Mouse (Mus musculus) limb, embryonic 14.5 days (tissue): ENCODE data around the gene Coq10a. TPM values are rescaled to one million over a fixed set of nuclear protein-coding genes. Genes with fewer than 3 reads are reported as not detected.
A peak's percentile ranks its signal among the peaks of the same experiment; 100 is the strongest.

Source experiments
- ATAC-seq: fragments of 200-750 bp; cut with Nextera tagmentation; 2 replicates; pipeline ENCODE4 v1.8.0; 2017; ENCODE audit warnings: low read depth, moderate number of reproducible peaks, moderate TSS enrichment; ENCODE audit not compliant: low FRiP score
- DNase-seq: peaks from one replicate; pipeline ENCODE4 v3.0.0-alpha.2; 2015; ENCODE audit warnings: low spot score
- H3K27ac ChIP-seq: fragments of 300-500 bp; sonication (generic); replicated peaks from 2 replicates; pipeline ENCODE4 v1.5.1; 2014; ENCODE audit warnings: low read depth, mild to moderate bottlenecking, low read length, moderate library complexity, mixed read lengths
- H3K27me3 ChIP-seq: fragments of 300-500 bp; sonication (generic); 2 replicates; pipeline ENCODE4 v1.6.1; 2014; ENCODE audit warnings: low read length, mixed read lengths; ENCODE audit not compliant: control insufficient read depth, insufficient read depth
- H3K36me3 ChIP-seq: fragments of 300-500 bp; sonication (generic); 2 replicates; pipeline ENCODE4 v1.6.1; 2014; ENCODE audit warnings: mild to moderate bottlenecking, low read length, moderate library complexity, mixed read lengths; ENCODE audit not compliant: control insufficient read depth, insufficient read depth
- H3K4me1 ChIP-seq: fragments of 300-500 bp; sonication (generic); 2 replicates; pipeline ENCODE4 v1.6.1; 2014; ENCODE audit warnings: antibody characterized with exemption, low read length, mixed read lengths; ENCODE audit not compliant: control insufficient read depth, insufficient read depth
- H3K4me2 ChIP-seq: fragments of 300-500 bp; sonication (generic); replicated peaks from 2 replicates; pipeline ENCODE4 v1.6.1; 2014; ENCODE audit warnings: low read depth, mild to moderate bottlenecking, low read length, moderate library complexity; ENCODE audit not compliant: severe bottlenecking
- H3K4me3 ChIP-seq: fragments of 300-500 bp; sonication (generic); replicated peaks from 2 replicates; pipeline ENCODE4 v1.5.1; 2014; ENCODE audit warnings: low read length
- H3K9ac ChIP-seq: fragments of 300-500 bp; sonication (generic); 2 replicates; pipeline ENCODE4 v1.6.1; 2014; ENCODE audit warnings: mild to moderate bottlenecking, low read depth, low read length, moderate library complexity; ENCODE audit not compliant: severe bottlenecking
- H3K9me3 ChIP-seq: fragments of 300-500 bp; sonication (generic); 2 replicates; pipeline ENCODE4 v1.6.1; 2016; ENCODE audit warnings: low read length; ENCODE audit not compliant: control insufficient read depth
- POLR2A ChIP-seq: fragments of 200-500 bp; IDR thresholded peaks from 2 replicates; pipeline ENCODE4 v1.8.0; 2012; ENCODE audit warnings: inconsistent platforms, mild to moderate bottlenecking, moderate library complexity, borderline replicate concordance; ENCODE audit not compliant: insufficient read depth, insufficient read length; ENCODE audit errors: extremely low read depth
- WGBS: fragments of 180-500 bp; shearing (Covaris S2); extraction: QIAGEN DNeasy Blood & Tissue Kit; methylation state at CpG from one replicate; pipeline ENCODE4 v1.1.7; 2014; 5-methylcytosine and 5-hydroxymethylcytosine counted together
- polyA plus RNA-seq, 2 experiments: library from polyadenylated mRNA; depleted of rRNA in 1 of 2; stranded (reverse) in 1 of 2; unstranded in 1 of 2; fragments of >200 nt; fragmentation: Nextera tagmentation in 1 of 2; extraction: Ambion mirVana in 1 of 2; gene quantifications; 2 replicates each; pipeline versions ENCODE4 v1.2.1 to v1.2.3; 2012 to 2014

Gene Coq10a
- polyA plus RNA-seq, 2 experiments: 19.4 to 38.9 TPM

DNA sequence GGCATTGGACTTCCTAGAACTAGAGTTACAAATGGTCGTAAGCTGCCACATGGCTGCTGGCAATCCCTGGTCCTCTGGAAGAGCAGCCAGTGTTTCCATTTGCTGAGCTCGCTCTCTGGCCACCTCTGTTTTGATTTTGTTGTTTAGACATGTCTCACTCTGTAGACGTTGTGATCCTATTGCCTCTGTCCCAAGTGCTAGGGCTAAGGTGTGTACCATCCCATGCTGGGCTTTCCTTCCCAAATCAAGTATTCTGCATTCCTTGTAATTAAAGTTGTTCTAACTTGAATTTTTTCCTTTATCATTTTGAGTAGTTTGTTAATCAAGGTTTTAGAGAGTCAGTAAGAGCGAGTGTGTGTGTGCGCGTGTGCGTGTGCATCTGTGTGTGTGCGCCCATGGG lies 21.3 kb downstream of the Coq10a start:
- Histone ChIP-seq H3K4me2 (no peak overlapping the region), H3K27me3 (no peaks in the 10 kb centered on the region), H3K9me3 (no peaks in the 10 kb centered on the region), H3K36me3 (peaks cover 33% of the 10 kb centered on the region), H3K9ac (no peak overlapping the region), H3K4me3 (no peak overlapping the region), H3K4me1 (peaks cover 3% of the 10 kb centered on the region), H3K27ac (no peak overlapping the region)
- WGBS: 85% methylated on average over 8 of the region's 8 CpGs
- DNase-seq: no peak
- ATAC-seq: no peak
- no peak for TF ChIP-seq POLR2A

DNA sequence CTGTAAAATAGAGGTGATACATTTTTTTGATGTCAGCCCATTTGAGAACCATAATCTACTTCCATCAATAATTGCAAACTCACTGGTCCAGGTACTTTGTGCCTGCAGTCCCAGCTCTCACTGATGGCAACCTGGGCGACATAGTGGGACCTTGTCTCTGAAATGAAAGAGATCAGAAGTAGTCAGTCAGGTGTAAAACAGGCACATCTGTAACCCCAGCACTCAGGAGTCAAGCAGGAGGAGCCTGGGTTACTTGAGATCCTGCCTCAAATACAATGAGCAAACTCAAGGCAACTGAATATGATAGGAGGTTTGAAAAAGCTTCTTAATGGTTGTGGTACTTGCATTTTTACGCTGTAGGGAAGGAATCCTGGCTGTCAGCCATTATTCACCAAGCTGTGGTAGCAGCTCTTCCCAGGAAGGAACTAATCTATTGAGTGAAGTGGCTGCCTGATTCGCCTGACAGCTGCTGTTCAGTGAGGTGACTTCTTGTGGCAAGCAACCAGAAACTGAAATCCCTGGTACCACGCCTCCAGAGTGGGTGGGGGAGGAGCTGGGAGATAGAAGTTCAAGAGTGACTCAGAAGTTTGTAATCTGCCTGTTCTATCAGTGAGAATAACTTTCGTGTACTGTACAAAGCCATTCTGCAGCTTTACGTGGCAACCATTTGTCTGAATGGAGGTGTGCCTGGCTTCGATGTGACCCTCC lies 24.1 kb downstream of the Coq10a start:
- Histone ChIP-seq H3K27me3 (no peaks in the 10 kb centered on the region), H3K4me3 (no peak overlapping the region), H3K4me2 (no peak overlapping the region), H3K9ac (peak overlapping the region; percentile 31), H3K36me3 (peaks cover 5% of the 10 kb centered on the region), H3K27ac (peak overlapping the region; percentile 10; the same call in 1 of the 2 replicates), H3K9me3 (no peaks in the 10 kb centered on the region), H3K4me1 (peaks cover 3% of the 10 kb centered on the region)
- no peak for TF ChIP-seq POLR2A
- peak; percentile 76 for ATAC-seq
- WGBS: 48% methylated on average over 7 of the region's 7 CpGs
- DNase-seq: peak; percentile 79

DNA sequence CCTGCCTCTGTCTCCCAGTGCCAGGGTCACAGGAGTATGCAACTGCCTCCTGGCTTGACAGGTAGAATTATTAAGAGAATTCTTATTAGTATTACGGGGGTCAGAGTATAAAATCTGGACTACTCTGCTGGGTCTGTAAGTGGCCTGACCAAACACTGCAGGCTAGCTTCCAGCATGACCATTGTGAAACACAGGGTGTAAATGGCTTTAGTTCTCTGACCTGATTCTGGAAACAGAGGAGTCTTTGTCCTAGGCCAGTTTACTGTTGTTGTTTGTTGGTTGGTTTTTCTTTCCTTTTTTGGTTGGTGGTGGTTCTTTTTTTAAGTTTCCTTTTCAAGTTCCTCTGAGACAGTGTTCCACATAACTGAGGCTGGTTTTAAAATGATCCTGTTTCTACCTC lies 25.4 kb downstream of the Coq10a start:
- Histone ChIP-seq H3K27me3 (no peaks in the 10 kb centered on the region), H3K36me3 (peaks cover 2% of the 10 kb centered on the region), H3K27ac (no peak overlapping the region), H3K4me2 (no peak overlapping the region), H3K4me1 (peaks cover 9% of the 10 kb centered on the region), H3K9ac (no peak overlapping the region), H3K4me3 (no peak overlapping the region), H3K9me3 (no peaks in the 10 kb centered on the region)
- TF ChIP-seq POLR2A: no peak
- 93% methylated on average over 1 of the region's 1 CpGs for WGBS
- ATAC-seq (no peak), DNase-seq (no peak)

DNA sequence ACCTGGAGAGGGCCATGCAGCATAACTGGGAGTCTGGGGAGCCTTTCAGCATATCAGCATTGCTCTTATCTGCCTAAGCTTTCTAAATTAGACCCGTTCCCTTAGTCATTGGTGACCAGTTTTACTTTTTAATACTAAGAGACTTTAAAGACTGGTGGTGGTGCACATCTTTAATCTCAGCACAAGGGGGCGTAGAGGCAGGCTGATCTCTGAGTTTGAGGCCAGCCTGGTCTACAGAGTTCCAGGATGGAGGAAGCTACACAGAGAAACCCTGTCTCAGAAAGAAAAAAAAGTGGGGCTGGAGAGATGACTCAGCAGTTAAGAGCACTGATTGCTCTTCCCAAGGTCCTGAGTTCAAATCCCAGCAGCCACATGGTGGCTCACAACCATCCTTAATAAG lies 28.5 kb downstream of the Coq10a start:
- no peak for TF ChIP-seq POLR2A
- no peak for DNase-seq
- no peak for ATAC-seq
- Histone ChIP-seq H3K9me3 (no peaks in the 10 kb centered on the region), H3K36me3 (peaks cover 2% of the 10 kb centered on the region), H3K9ac (no peak overlapping the region), H3K27me3 (no peaks in the 10 kb centered on the region), H3K4me3 (no peak overlapping the region), H3K27ac (no peak overlapping the region), H3K4me1 (peaks cover 10% of the 10 kb centered on the region), H3K4me2 (no peak overlapping the region)
- 92% methylated on average over 2 of the region's 2 CpGs for WGBS

DNA sequence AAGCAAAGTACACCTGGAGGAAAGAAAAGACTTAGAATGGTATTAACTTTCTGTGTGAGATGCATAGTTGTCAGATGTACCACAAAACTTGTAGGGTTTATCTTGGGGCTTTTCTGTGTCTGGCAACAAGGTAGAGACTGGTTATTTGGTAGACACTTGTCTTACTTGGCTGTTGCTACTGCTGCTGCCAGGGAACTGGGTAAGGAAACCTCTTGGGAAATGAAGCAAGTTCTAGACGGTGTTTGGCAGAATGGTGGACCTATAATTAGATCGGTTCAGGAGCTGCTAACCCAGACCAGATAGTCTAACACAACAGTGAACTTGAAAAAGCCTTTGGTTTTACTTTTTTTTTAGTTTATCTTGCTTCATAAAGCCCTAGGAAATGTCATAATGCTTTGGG lies 29.8 kb downstream of the Coq10a start:
- no peak for TF ChIP-seq POLR2A
- Histone ChIP-seq H3K9me3 (no peaks in the 10 kb centered on the region), H3K4me3 (peak overlapping the region; percentile 93), H3K4me2 (peak overlapping the region; percentile 71), H3K4me1 (peaks cover 7% of the 10 kb centered on the region; the same call in 1 of the 2 replicates), H3K36me3 (peaks cover 2% of the 10 kb centered on the region), H3K9ac (no peak overlapping the region), H3K27me3 (no peaks in the 10 kb centered on the region), H3K27ac (no peak overlapping the region)
- 61% methylated on average over 2 of the region's 2 CpGs for WGBS
- DNase-seq (no peak), ATAC-seq (no peak)
